Mouse (Mus musculus) myocyte (in vitro differentiated cells): ENCODE measurements around the gene Shisa6. TPM values are rescaled to one million over a fixed set of nuclear protein-coding genes. Genes with fewer than 3 reads are reported as not detected.

ENCODE experiments used
- H3K27me3 ChIP-seq: one replicate; pipeline ENCODE4 v1.6.1; 2011; ENCODE audit not compliant: control insufficient read depth, insufficient read depth, insufficient read length
- H3K36me3 ChIP-seq: one replicate; pipeline ENCODE4 v1.6.1; 2011; ENCODE audit not compliant: control insufficient read depth, insufficient read depth
- H3K4me2 ChIP-seq: one replicate; pipeline ENCODE4 v1.6.1; 2011; ENCODE audit warnings: low read depth, control low read depth
- H3K4me3 ChIP-seq: one replicate; pipeline ENCODE4 v1.5.1; 2011; ENCODE audit warnings: mild to moderate bottlenecking, control low read depth, moderate library complexity
- H3K79me2 ChIP-seq: one replicate; pipeline ENCODE4 v1.6.1; 2011; ENCODE audit not compliant: control insufficient read depth, insufficient read depth
- H3ac ChIP-seq: one replicate; pipeline ENCODE4 v1.6.1; 2011; ENCODE audit not compliant: control insufficient read depth, insufficient read length
- CEBPB ChIP-seq: IDR thresholded peaks from 2 replicates; pipeline ENCODE4 v1.6.1; 2011; ENCODE audit warnings: mild to moderate bottlenecking, moderate library complexity; ENCODE audit not compliant: poor library complexity, insufficient read depth, severe bottlenecking
- E2F4 ChIP-seq: IDR thresholded peaks from one replicate; pipeline ENCODE4 v1.6.1; 2011; ENCODE audit warnings: mild to moderate bottlenecking, control low read depth, moderate library complexity; ENCODE audit not compliant: insufficient read depth
- MAX ChIP-seq: IDR thresholded peaks from one replicate; pipeline ENCODE4 v1.6.1; 2011; ENCODE audit warnings: low read depth, mild to moderate bottlenecking, control low read depth
- MYOD1 ChIP-seq, 3 experiments: IDR thresholded peaks; one replicate each; pipeline ENCODE4 v1.6.1; 2011; ENCODE audit warnings: control low read depth in 2 of 3, low read depth in 2 of 3, mild to moderate bottlenecking in 2 of 3, moderate library complexity in 1 of 3; ENCODE audit not compliant: insufficient read length in 2 of 3, control insufficient read depth in 1 of 3
- MYOG ChIP-seq, 3 experiments: IDR thresholded peaks; one replicate each; pipeline ENCODE4 v1.6.1; 2011; ENCODE audit warnings: control low read depth in 2 of 3, low read depth in 2 of 3, mild to moderate bottlenecking in 2 of 3; ENCODE audit not compliant: insufficient read length in 2 of 3, control insufficient read depth in 1 of 3, insufficient read depth in 1 of 3
- POLR2A ChIP-seq: IDR thresholded peaks from one replicate; pipeline ENCODE4 v1.6.1; 2011; ENCODE audit warnings: low read depth, mild to moderate bottlenecking, control low read depth, moderate library complexity; ENCODE audit not compliant: insufficient read length
- POLR2AphosphoS2 ChIP-seq: IDR thresholded peaks from one replicate; pipeline ENCODE4 v1.6.1; 2011; ENCODE audit warnings: low read depth, control low read depth; ENCODE audit not compliant: insufficient read length
- REST ChIP-seq: IDR thresholded peaks from one replicate; pipeline ENCODE4 v1.6.1; 2011; ENCODE audit warnings: mild to moderate bottlenecking, control low read depth, moderate library complexity; ENCODE audit not compliant: insufficient read depth, insufficient read length
- SRF ChIP-seq: IDR thresholded peaks from one replicate; pipeline ENCODE4 v1.6.1; 2011; ENCODE audit warnings: low read depth; ENCODE audit not compliant: control insufficient read depth, insufficient read length
- TCF12 ChIP-seq: IDR thresholded peaks from one replicate; pipeline ENCODE4 v1.6.1; 2011; ENCODE audit warnings: mild to moderate bottlenecking, control low read depth; ENCODE audit not compliant: poor library complexity, insufficient read depth, severe bottlenecking
- TCF3 ChIP-seq: IDR thresholded peaks from one replicate; pipeline ENCODE4 v1.6.1; 2011; ENCODE audit warnings: low read depth, control low read depth; ENCODE audit not compliant: insufficient read length
- USF1 ChIP-seq: IDR thresholded peaks from one replicate; pipeline ENCODE4 v1.6.1; 2011; ENCODE audit warnings: low read depth, mild to moderate bottlenecking, control low read depth, moderate library complexity
- polyA plus RNA-seq: library from polyadenylated mRNA; unstranded; fragments of >200 nt; fragmentation: generic; extraction: Trizol; gene quantifications from one replicate; pipeline ENCODE4 v1.2.1, GENCODE M21; 2012; ENCODE audit warnings: missing spikeins

Shisa6 gene
- polyA plus RNA-seq, 1 experiment, result not detected

- no peaks in the 10 kb centered on the region for H3K36me3 ChIP-seq
- H3K27me3 ChIP-seq, result no peaks in the 10 kb centered on the region
- H3K4me2 ChIP-seq, result no peak overlapping the region
- no peaks in the 10 kb centered on the region for H3K79me2 ChIP-seq
- no peak overlapping the region for H3K4me3 ChIP-seq
- no peak overlapping the region for H3ac ChIP-seq
- no peak for TF ChIP-seq TCF3
- no peak for TF ChIP-seq POLR2AphosphoS2
- TF ChIP-seq MYOG (IDR thresholded peaks at IDR 0.05; ENCODE audit: control insufficient read depth in 1 of 3, insufficient read depth in 1 of 3, insufficient read length in 2 of 3, low read depth in 2 of 3), result no peak
- no peak for TF ChIP-seq TCF12
- no peak for TF ChIP-seq POLR2A
- no peak for TF ChIP-seq MYOD1 (IDR thresholded peaks at IDR 0.05; ENCODE audit: control insufficient read depth in 1 of 3, insufficient read length in 2 of 3, low read depth in 2 of 3)
- no peak for TF ChIP-seq USF1
- no peak for TF ChIP-seq E2F4
- no peak for TF ChIP-seq SRF
- no peak for TF ChIP-seq MAX
Measured at GRCm38 (mm10) chr11:66188146-66188545, 337.6 kb downstream of the Shisa6 start.

- no peak for TF ChIP-seq TCF12
- no peak for TF ChIP-seq E2F4
- TF ChIP-seq MAX, result no peak
- no peak for TF ChIP-seq SRF
- no peak for TF ChIP-seq CEBPB
- TF ChIP-seq USF1, result no peak
- no peak for TF ChIP-seq MYOG (IDR thresholded peaks at IDR 0.05; ENCODE audit: control insufficient read depth in 1 of 3, insufficient read depth in 1 of 3, insufficient read length in 2 of 3, low read depth in 2 of 3)
- no peak for TF ChIP-seq POLR2A
- TF ChIP-seq REST, result no peak
- no peak for TF ChIP-seq TCF3
- no peak for TF ChIP-seq MYOD1 (IDR thresholded peaks at IDR 0.05; ENCODE audit: control insufficient read depth in 1 of 3, insufficient read length in 2 of 3, low read depth in 2 of 3)
- TF ChIP-seq POLR2AphosphoS2, result no peak
- Histone ChIP-seq H3K79me2 (no peaks in the 10 kb centered on the region), H3K36me3 (no peaks in the 10 kb centered on the region), H3ac (no peak overlapping the region), H3K4me2 (no peak overlapping the region), H3K27me3 (no peaks in the 10 kb centered on the region), H3K4me3 (no peak overlapping the region)
Measured at GRCm38 (mm10) chr11:66177781-66178180, 348.0 kb downstream of the Shisa6 start.

GRCm38 (mm10) chr11:66167801-66168651, 357.7 kb downstream of the Shisa6 start, which contains the start of gene Dnah9:
Gene Dnah9, minus strand, starts transcription at chr11:66168551.
- Histone ChIP-seq H3K27me3 (no peaks in the 10 kb centered on the region), H3K36me3 (no peaks in the 10 kb centered on the region), H3K79me2 (no peaks in the 10 kb centered on the region), H3ac (no peak within 1 kb of the TSS), H3K4me3 (no peak within 1 kb of the TSS), H3K4me2 (no peak within 1 kb of the TSS)
- TF ChIP-seq MYOD1 (IDR thresholded peaks at IDR 0.05; ENCODE audit: control insufficient read depth in 1 of 3, insufficient read length in 2 of 3, low read depth in 2 of 3), result no peak
- TF ChIP-seq MYOG (IDR thresholded peaks at IDR 0.05; ENCODE audit: control insufficient read depth in 1 of 3, insufficient read depth in 1 of 3, insufficient read length in 2 of 3, low read depth in 2 of 3), result no peak
- no peak for TF ChIP-seq POLR2AphosphoS2
- no peak for TF ChIP-seq REST
- no peak for TF ChIP-seq CEBPB
- TF ChIP-seq TCF12, result no peak
- TF ChIP-seq E2F4, result no peak
- no peak for TF ChIP-seq POLR2A
- TF ChIP-seq USF1, result no peak
- no peak for TF ChIP-seq MAX
- no peak for TF ChIP-seq SRF
- TF ChIP-seq TCF3, result no peak

GRCm38 (mm10) chr11:66164022-66164421, 361.7 kb downstream of the Shisa6 start:
- H3K79me2 ChIP-seq, result no peaks in the 10 kb centered on the region
- no peaks in the 10 kb centered on the region for H3K36me3 ChIP-seq
- TF ChIP-seq REST (no peak), CEBPB (no peak), POLR2AphosphoS2 (no peak), MYOD1 (IDR thresholded peaks at IDR 0.05; ENCODE audit: control insufficient read depth in 1 of 3, insufficient read length in 2 of 3, low read depth in 2 of 3) (no peak), SRF (no peak), E2F4 (no peak), USF1 (no peak), POLR2A (no peak), MYOG (IDR thresholded peaks at IDR 0.05; ENCODE audit: control insufficient read depth in 1 of 3, insufficient read depth in 1 of 3, insufficient read length in 2 of 3, low read depth in 2 of 3) (no peak), MAX (no peak), TCF12 (no peak), TCF3 (no peak)

More at GRCm38 (mm10) chr11:66164022-66164421, 361.7 kb downstream of the Shisa6 start:
- no peak overlapping the region for H3K4me3 ChIP-seq
- no peaks in the 10 kb centered on the region for H3K27me3 ChIP-seq
- no peak overlapping the region for H3K4me2 ChIP-seq
- H3ac ChIP-seq, result no peak overlapping the region
